Mouse (Mus musculus): ENCODE results near the gene Myom3.

DNA sequence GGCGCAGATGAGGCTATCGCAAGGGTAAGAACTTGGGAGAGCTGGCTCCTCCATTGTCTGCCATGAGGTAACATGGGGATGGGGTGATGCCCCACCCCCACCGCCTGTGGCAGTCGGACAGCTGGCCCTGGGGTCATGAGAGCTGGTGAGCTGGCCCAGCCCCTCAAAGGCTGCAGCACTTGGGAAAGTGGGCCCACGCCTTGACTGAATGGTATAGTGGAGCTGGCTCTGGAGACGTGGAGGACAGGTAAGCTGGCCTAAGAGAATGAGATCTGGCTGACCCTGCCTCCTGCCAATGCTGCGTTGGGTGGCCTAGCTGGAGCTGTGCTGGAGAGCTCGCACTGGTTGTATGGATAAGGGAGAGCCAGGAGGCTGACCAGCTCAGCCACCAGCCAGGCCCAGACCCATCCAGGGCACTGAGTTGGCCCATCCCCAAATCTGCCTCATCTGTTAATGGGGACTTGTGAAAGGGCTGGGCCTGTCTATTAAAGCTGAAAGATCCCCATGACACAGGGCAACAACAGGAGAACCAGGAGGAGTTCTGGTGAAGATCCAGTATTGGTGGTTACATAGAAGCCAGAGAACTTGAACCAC lies 74.7 kb downstream of the Myom3 start:
- no peak for TF ChIP-seq CTCF (IDR thresholded peaks at IDR 0.05; ENCODE audit: borderline replicate concordance, control insufficient read depth, extremely low read depth, insufficient read depth, low read length, poor library complexity)
- TF ChIP-seq POLR2A (IDR thresholded peaks at IDR 0.05; ENCODE audit: control insufficient read depth, extremely low read depth, insufficient read depth, low read length, poor library complexity), result no peak

All from thymus, adult 2 months (tissue).